Comparison of ENCODE assay signal across 8 mouse cellular contexts in genomic region chr12:103314640-103315361, GRCm38 (mm10). TPM values are rescaled to one million over a fixed set of nuclear protein-coding genes. Genes with fewer than 3 reads are reported as not detected.
DNase-seq lines count a peak whose midpoint lies in the region; ATAC-seq and TF ChIP-seq lines count a peak whose summit lies in the region.

No protein-coding gene starts in this region.

- no peak for ATAC-seq in stomach, embryonic 14.5 days (ENCODE audit: insufficient number of reproducible peaks, insufficient read depth, low FRiP score, low read depth)
- no peak for ATAC-seq in megakaryocyte-erythroid progenitor cell, adult 5-6 weeks (replicated peaks; ENCODE audit: low FRiP score, low TSS enrichment, poor library complexity, severe bottlenecking)

- DNase-seq in gastrocnemius, adult 2 months, result peak; percentile 51
- no peak for DNase-seq in gastrocnemius, postnatal 10 days
- DNase-seq in ovary, postnatal 36 days (ENCODE audit: low spot score), result peak; percentile 25
- DNase-seq in ovary, postnatal 14 days (ENCODE audit: low spot score), result no peak
- DNase-seq in limb, embryonic 10.5 days (ENCODE audit: low spot score), result no peak
- no peak for DNase-seq in thymus, postnatal 4 days

- TF ChIP-seq CTCF in gastrocnemius, adult 2 months (IDR thresholded peaks at IDR 0.05), result no peak

- H3K27me3 ChIP-seq in limb, embryonic 10.5 days (ENCODE audit: low read depth, poor library complexity, severe bottlenecking), result peaks cover 54% of the 10 kb centered on the region
- H3K27me3 ChIP-seq in stomach, embryonic 14.5 days (ENCODE audit: control insufficient read depth, insufficient read depth, low read length), result no peaks in the 10 kb centered on the region

- intact Hi-C loops in gastrocnemius, adult 2 months (cut with DNase I), result no loop called here

- peak overlapping the region; percentile 33 for H3K4me2 ChIP-seq in stomach, embryonic 14.5 days (replicated peaks; ENCODE audit: low read depth, low read length)

- H3K36me3 ChIP-seq in limb, embryonic 10.5 days, result no peaks in the 10 kb centered on the region
- no peaks in the 10 kb centered on the region for H3K36me3 ChIP-seq in stomach, embryonic 14.5 days (ENCODE audit: control insufficient read depth, insufficient read depth, low read length)

- H3K4me1 ChIP-seq in limb, embryonic 10.5 days, result peaks cover 42% of the 10 kb centered on the region
- H3K4me1 ChIP-seq in stomach, embryonic 14.5 days (ENCODE audit: control insufficient read depth, insufficient read depth, low read length), result peaks cover 4% of the 10 kb centered on the region; the same call in 1 of the 2 replicates

- H3K4me3 ChIP-seq in gastrocnemius, adult 2 months, result no peak overlapping the region
- H3K4me3 ChIP-seq in limb, embryonic 10.5 days, result peak overlapping the region; percentile 43
- H3K4me3 ChIP-seq in stomach, embryonic 14.5 days (ENCODE audit: low read depth, low read length), result 0 out of 2 replicates have a peak overlapping the region, but pooled peaks have one; percentile 5

- H3K9ac ChIP-seq in stomach, embryonic 14.5 days (replicated peaks; ENCODE audit: low read depth, low read length), result no peak overlapping the region; the same call in 1 of the 2 replicates

- WGBS in limb, embryonic 10.5 days, result 9% methylated on average over 25 of the region's 25 CpGs
- 9% methylated on average over 25 of the region's 25 CpGs for WGBS in stomach, embryonic 14.5 days

- H3K27ac ChIP-seq in gastrocnemius, adult 2 months, result no peak overlapping the region
- H3K27ac ChIP-seq in limb, embryonic 10.5 days, result 0 out of 2 replicates have a peak overlapping the region, but pooled peaks have one; percentile 44
- no peak overlapping the region for H3K27ac ChIP-seq in stomach, embryonic 14.5 days (ENCODE audit: low read length)

- no peaks in the 10 kb centered on the region for H3K9me3 ChIP-seq in limb, embryonic 10.5 days (replicated peaks)
- H3K9me3 ChIP-seq in stomach, embryonic 14.5 days (ENCODE audit: control insufficient read depth, low read depth, low read length), result no peaks in the 10 kb centered on the region

RNA-seq across cellular contexts. Expression of gene Fam181a, which starts 4.0 kb away (rescaled TPM):
- not detected for total RNA-seq in gastrocnemius, adult 2 months (2021)
- not detected for total RNA-seq in gastrocnemius, postnatal 10 days (2021)
- polyA plus RNA-seq in limb, embryonic 10.5 days (2016; fragmentation: Nextera tagmentation; extraction: Ambion mirVana), result not detected in 2 replicates
- polyA plus RNA-seq in stomach, embryonic 14.5 days (2014; fragmentation: Nextera tagmentation; extraction: Ambion mirVana), result not detected in 2 replicates
- total RNA-seq in megakaryocyte-erythroid progenitor cell, adult 5-6 weeks (2014; fragmentation: Nextera tagmentation), result not detected in 2 replicates
- not detected in 2 replicates for total RNA-seq in megakaryocyte-erythroid progenitor cell, adult 5-6 weeks (2017)

RNA-seq across cellular contexts. Expression of gene Asb2, which starts 41.0 kb away (rescaled TPM):
- 100 to 1,000 TPM; 548 to 725 TPM for total RNA-seq in gastrocnemius, adult 2 months (2021)
- total RNA-seq in gastrocnemius, postnatal 10 days (2021), result 100 to 1,000 TPM; 104 to 141 TPM
- 0.29 and 0.61 TPM in 2 replicates for polyA plus RNA-seq in limb, embryonic 10.5 days (2016; fragmentation: Nextera tagmentation; extraction: Ambion mirVana)
- polyA plus RNA-seq in stomach, embryonic 14.5 days (2014; fragmentation: Nextera tagmentation; extraction: Ambion mirVana), result 22.0 and 22.3 TPM in 2 replicates
- total RNA-seq in megakaryocyte-erythroid progenitor cell, adult 5-6 weeks (2014; fragmentation: Nextera tagmentation), result 3.5 TPM in 1 of 2 replicates, not detected in the other
- total RNA-seq in megakaryocyte-erythroid progenitor cell, adult 5-6 weeks (2017), result 0.38 TPM in 1 of 2 replicates, not detected in the other

Comparison
In these comparisons a context has a peak if more than half of its experiments do, and no peak if none do; other contexts are left out.
1. DNase-seq: peak in gastrocnemius, adult 2 months (single experiment) and ovary, postnatal 36 days (single experiment); none in gastrocnemius, postnatal 10 days (single experiment), ovary, postnatal 14 days (single experiment), limb, embryonic 10.5 days (single experiment) and thymus, postnatal 4 days (single experiment).
2. RNA of gene Asb2, which starts 41.0 kb away (total RNA-seq): 548 to 725 TPM in gastrocnemius, adult 2 months and 104 to 141 TPM in gastrocnemius, postnatal 10 days; 0.38 to 3.5 TPM in megakaryocyte-erythroid progenitor cell, adult 5-6 weeks; every median in the first group is over 10 times any median in the second.